Mouse (Mus musculus) adrenal gland, adult 10 weeks (tissue): Measurements from ENCODE around the gene Hist1h2bn. TPM values are rescaled to one million over a fixed set of nuclear protein-coding genes. Genes with fewer than 3 reads are reported as not detected.

Experiments
- polyA plus RNA-seq: library from polyadenylated mRNA; stranded (reverse); fragments of 350-450 nt; fragmentation: Illumina TruSeq; extraction: RNeasy Lipid Tissue Mini Kit (QIAGEN cat#74804); gene quantifications from one replicate; pipeline ENCODE4 v1.2.3, GENCODE M21; 2014; ENCODE audit warnings: low read depth, low replicate concordance

Hist1h2bn gene
- polyA plus RNA-seq = not detected

GRCm38 (mm10) chr13:21753524-21754285 lies at the start of gene Hist1h2bn, which contains the start of gene Hist1h2ak:
Gene Hist1h2bn, plus strand, starts transcription at chr13:21754123.
Gene Hist1h2ak, minus strand, starts transcription at chr13:21753827.

DNA sequence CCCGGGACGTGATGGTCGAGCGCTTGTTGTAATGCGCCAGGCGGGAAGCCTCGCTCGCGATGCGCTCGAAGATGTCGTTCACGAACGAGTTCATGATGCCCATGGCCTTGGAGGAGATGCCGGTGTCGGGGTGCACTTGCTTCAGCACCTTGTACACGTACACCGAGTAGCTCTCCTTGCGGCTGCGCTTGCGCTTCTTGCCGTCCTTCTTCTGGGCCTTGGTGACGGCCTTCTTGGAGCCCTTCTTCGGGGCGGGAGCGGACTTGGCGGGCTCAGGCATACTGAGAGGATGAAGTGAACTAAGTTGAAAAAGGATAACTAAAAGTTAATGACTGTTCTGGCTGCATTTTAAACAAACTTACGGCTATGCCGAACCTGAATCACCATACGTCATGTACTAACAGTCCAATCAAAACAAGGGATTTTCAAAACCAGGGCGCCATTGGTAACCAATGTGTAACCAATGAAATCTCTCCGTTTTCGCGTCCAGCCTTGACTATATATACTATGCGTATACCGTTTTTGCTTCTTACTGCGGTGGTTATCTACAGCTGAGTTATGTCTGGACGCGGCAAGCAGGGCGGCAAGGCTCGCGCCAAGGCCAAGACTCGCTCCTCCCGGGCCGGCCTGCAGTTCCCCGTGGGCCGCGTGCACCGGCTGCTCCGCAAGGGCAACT lies 37.9 kb upstream of the Hist1h2bn start, which contains the start of the genes Hist1h2bl and Hist1h2ai:
Gene Hist1h2bl (minus strand): TSS at position 280 of the 676 bp plus-strand sequence.
Gene Hist1h2ai (plus strand): TSS at position 559 of the 676 bp plus-strand sequence.

DNA sequence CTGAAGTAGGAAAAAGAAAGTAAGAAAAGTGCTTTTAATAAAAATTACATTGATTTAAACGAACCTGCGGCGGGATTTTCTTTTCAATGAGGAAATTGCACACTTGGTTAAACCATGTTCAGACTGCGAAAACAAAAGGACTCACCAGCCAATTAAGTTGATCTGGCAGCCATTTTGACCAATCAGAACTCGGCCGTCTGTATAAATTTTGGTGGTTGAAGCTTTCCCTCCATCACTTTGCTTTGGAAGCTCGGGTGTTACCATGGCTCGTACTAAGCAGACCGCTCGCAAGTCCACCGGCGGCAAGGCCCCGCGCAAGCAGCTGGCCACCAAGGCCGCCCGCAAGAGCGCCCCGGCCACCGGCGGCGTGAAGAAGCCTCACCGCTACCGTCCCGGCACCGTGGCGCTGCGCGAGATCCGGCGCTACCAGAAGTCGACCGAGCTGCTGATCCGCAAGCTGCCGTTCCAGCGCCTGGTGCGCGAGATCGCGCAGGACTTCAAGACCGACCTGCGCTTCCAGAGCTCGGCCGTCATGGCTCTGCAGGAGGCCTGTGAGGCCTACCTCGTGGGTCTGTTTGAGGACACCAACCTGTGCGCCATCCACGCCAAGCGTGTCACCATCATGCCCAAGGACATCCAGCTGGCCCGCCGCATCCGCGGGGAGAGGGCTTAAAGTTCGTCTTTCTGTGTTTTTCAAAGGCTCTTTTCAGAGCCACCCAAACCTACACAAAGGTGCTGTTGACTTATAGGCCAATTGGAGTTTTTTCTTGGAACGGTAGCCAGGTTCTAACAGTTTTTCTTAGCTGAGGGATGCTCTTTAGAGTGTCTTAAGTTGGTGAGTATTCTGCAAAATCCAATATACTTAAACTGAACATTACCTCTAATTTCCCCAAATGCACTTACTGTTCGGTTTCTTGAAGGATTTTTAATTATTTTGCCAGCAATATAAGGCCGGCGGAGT lies 36.2 kb upstream of the Hist1h2bn start, which contains the start of gene Hist1h3h:
Gene Hist1h3h (plus strand): TSS at position 263 of the 961 bp plus-strand sequence.

GRCm38 (mm10) chr13:21721757-21722372 lies 32.1 kb upstream of the Hist1h2bn start, which contains the start of gene Hist1h2bm:
Gene Hist1h2bm, plus strand, starts transcription at chr13:21722044.

DNA sequence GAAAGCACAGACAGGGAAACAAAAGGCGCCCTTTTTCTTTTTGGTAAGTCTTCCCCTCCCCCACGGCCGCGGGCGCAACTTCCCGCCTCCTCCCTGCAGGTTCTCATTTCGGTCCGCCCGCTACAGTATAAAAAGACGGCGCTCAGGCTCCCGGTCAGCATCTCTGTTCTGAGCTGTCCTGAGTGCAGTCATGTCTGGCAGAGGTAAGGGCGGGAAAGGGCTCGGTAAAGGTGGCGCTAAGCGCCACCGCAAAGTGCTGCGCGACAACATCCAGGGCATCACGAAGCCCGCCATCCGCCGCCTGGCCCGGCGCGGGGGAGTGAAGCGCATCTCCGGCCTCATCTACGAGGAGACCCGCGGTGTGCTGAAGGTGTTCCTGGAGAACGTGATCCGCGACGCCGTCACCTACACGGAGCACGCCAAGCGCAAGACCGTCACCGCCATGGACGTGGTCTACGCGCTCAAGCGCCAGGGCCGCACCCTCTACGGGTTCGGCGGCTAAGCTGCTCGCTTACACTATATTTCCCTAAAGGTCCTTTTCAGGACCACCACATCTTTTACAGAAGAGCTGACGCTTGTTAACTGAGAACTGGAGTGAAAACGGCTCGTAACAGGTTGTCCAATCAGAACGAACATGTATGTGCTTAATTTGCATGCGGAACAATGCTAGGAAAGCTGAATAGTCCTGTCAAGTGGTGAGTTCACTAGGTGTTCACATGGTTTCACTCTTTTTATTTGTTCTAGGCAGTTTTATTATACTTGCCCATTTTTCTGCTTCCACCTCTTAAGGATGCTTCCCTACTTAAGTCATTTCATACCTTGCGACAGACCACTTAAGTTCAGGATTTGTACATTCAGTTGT lies 18.8 kb upstream of the Hist1h2bn start, which contains the start of gene Hist1h4j:
Gene Hist1h4j (plus strand): TSS at position 159 of the 862 bp plus-strand sequence.

GRCm38 (mm10) chr13:21750159-21751017 lies 3.5 kb upstream of the Hist1h2bn start, which contains the start of gene Hist1h4k:
Gene Hist1h4k, minus strand, starts transcription at chr13:21750505.

GRCm38 (mm10) chr13:21779767-21780731 lies 26.1 kb downstream of the Hist1h2bn start, which contains the start of gene Hist1h1b:
Gene Hist1h1b, minus strand, starts transcription at chr13:21780625.

GRCm38 (mm10) chr13:21783255-21783617 lies 29.3 kb downstream of the Hist1h2bn start, which contains the start of gene Hist1h3i:
Gene Hist1h3i, minus strand, starts transcription at chr13:21783370.

GRCm38 (mm10) chr13:21786899-21787629 lies 33.1 kb downstream of the Hist1h2bn start, which contains the start of the genes Hist1h2an and Hist1h2bp:
Gene Hist1h2an, minus strand, starts transcription at chr13:21787218.
Gene Hist1h2bp, plus strand, starts transcription at chr13:21787461.

Other genes with a start within 250 kb of the Hist1h2bn start
- gene Zkscan8, start 223.0 kb upstream of the Hist1h2bn start, polyA plus RNA-seq = 41.5 TPM
- gene Olfr1366, start 211.3 kb upstream of the Hist1h2bn start, polyA plus RNA-seq = not detected
- not detected for gene Olfr1535, start 194.2 kb upstream of the Hist1h2bn start, polyA plus RNA-seq
- not detected for gene Olfr1364, start 172.4 kb upstream of the Hist1h2bn start, polyA plus RNA-seq
- not detected for gene Olfr1362, start 140.1 kb upstream of the Hist1h2bn start, polyA plus RNA-seq
- not detected for gene Olfr11, start 111.6 kb upstream of the Hist1h2bn start, polyA plus RNA-seq
- not detected for gene Olfr1361, start 90.7 kb upstream of the Hist1h2bn start, polyA plus RNA-seq
- gene Olfr1360, start 76.7 kb upstream of the Hist1h2bn start, polyA plus RNA-seq = not detected
- gene Olfr1359, start 56.0 kb upstream of the Hist1h2bn start, polyA plus RNA-seq = not detected
- not detected for gene Hist1h2bl, start 38.0 kb upstream of the Hist1h2bn start, polyA plus RNA-seq
- gene Hist1h2ai, start 37.7 kb upstream of the Hist1h2bn start, polyA plus RNA-seq = not detected
- gene Hist1h3h, start 36.5 kb upstream of the Hist1h2bn start, polyA plus RNA-seq = not detected
- not detected for gene Hist1h2bm, start 32.1 kb upstream of the Hist1h2bn start, polyA plus RNA-seq
- gene Hist1h4j, start 19.1 kb upstream of the Hist1h2bn start, polyA plus RNA-seq = not detected
- not detected for gene Hist1h4k, start 3.6 kb upstream of the Hist1h2bn start, polyA plus RNA-seq
- not detected for gene Hist1h2ak, start 296 bp upstream of the Hist1h2bn start, polyA plus RNA-seq
- gene Hist1h1b, start 26.5 kb downstream of the Hist1h2bn start, polyA plus RNA-seq = not detected
- gene Hist1h3i, start 29.2 kb downstream of the Hist1h2bn start, polyA plus RNA-seq = not detected
- gene Hist1h2an, start 33.1 kb downstream of the Hist1h2bn start, polyA plus RNA-seq = not detected
- not detected for gene Hist1h2bp, start 33.3 kb downstream of the Hist1h2bn start, polyA plus RNA-seq
- gene Hist1h2bq, start 56.1 kb downstream of the Hist1h2bn start, polyA plus RNA-seq = not detected
- not detected for gene Hist1h2ao, start 56.3 kb downstream of the Hist1h2bn start, polyA plus RNA-seq
- not detected for gene Hist1h4m, start 57.6 kb downstream of the Hist1h2bn start, polyA plus RNA-seq
- gene Hist1h4n, start 78.1 kb downstream of the Hist1h2bn start, polyA plus RNA-seq = not detected
- not detected for gene Hist1h2ap, start 79.4 kb downstream of the Hist1h2bn start, polyA plus RNA-seq
- gene Hist1h2br, start 79.6 kb downstream of the Hist1h2bn start, polyA plus RNA-seq = 1.2 TPM
- gene Zfp184, start 191.0 kb downstream of the Hist1h2bn start, polyA plus RNA-seq = 2.9 TPM
- gene Pom121l2, start 227.1 kb downstream of the Hist1h2bn start, polyA plus RNA-seq = not detected